In the genomic region with DNA sequence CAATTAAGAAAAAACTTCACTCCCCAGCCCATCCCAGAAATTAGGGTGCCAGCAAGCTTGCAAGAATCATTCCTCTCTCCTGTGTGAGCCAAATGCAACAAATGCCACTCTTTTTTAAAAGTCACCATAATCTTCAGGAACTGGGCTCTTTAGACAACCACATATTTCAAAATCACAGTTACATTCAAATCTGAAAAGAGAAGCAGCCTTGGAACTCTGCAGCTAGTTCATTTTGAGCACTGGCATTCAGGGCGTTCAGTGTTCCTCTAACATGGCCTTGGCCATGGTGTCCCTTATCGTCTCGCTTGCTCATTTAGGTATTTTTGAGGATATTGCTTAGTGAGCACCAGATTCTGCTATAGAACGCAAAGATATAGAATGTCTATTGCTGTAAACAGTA, we compare ENCODE assay signal across 18 mouse cellular contexts. TPM values are rescaled to one million over a fixed set of nuclear protein-coding genes. Genes with fewer than 3 reads are reported as not detected.
A peak's percentile ranks its signal among the peaks of the same experiment; 100 is the strongest.
DNase-seq lines count a peak whose midpoint lies in the region; ATAC-seq lines count a peak whose summit lies in the region.
"Had no signal": no experiment of that assay in that cellular context is flagged by ENCODE, and none has a peak within 500 bp of the region (broad histone marks: within the 10 kb centered on the region; RNA-seq: fewer than 3 reads in every experiment).

No protein-coding gene starts in this region.

- ATAC-seq in granulocyte monocyte progenitor cell, adult 5-6 weeks (replicated peaks; ENCODE audit: poor library complexity, severe bottlenecking): peak; percentile 58
- peak; percentile 42; the same call in 1 of the 2 replicates for ATAC-seq in megakaryocyte progenitor cell, adult 5-6 weeks (replicated peaks; ENCODE audit: poor library complexity)
- ATAC-seq: CD4-positive, CD25-positive, alpha-beta regulatory T cell, adult 4 months; forebrain, embryonic 14.5 days; forebrain, embryonic 16.5 days had no signal

- no peak for DNase-seq in lung, postnatal 36 days
- no peak for DNase-seq in spleen, postnatal 10 days (ENCODE audit: low spot score in 2 of 2)
- DNase-seq in layer of hippocampus, postnatal 10 days (ENCODE audit: low spot score in 2 of 2): no peak
- DNase-seq: adrenal gland, adult 2 months; adrenal gland, postnatal 10 days; adrenal gland, postnatal 25 days; B cell, adult 2 months; cerebellum, adult 11 months; cerebellum, adult 18-20 months; cerebellum, adult 8-10 months; cerebellum, adult 9-11 months; cerebellum, postnatal 36 days; embryo, embryonic 11 days had no signal

RNA-seq across cellular contexts. Expression of a gene that starts 4.1 kb away (rescaled TPM):
- total RNA-seq in granulocyte monocyte progenitor cell, adult 5-6 weeks (2014; fragmentation: Nextera tagmentation): 18.1 and 23.9 TPM in 2 replicates
- total RNA-seq in granulocyte monocyte progenitor cell, adult 5-6 weeks (2017): 32.4 and 37.0 TPM in 2 replicates
- 18.1 and 20.8 TPM in 2 replicates for total RNA-seq in megakaryocyte progenitor cell, adult 5-6 weeks (2015)
- 24.5 and 24.9 TPM in 2 replicates for total RNA-seq in megakaryocyte progenitor cell, adult 5-6 weeks (2017)
- total RNA-seq in layer of hippocampus, postnatal 10 days (2021): not detected
- total RNA-seq: adrenal gland, postnatal 25 days had no signal

Comparison
In these comparisons a context has a peak if more than half of its experiments do, and no peak if none do; other contexts are left out.
1. RNA of a gene that starts 4.1 kb away (total RNA-seq): 18.1 to 37.0 TPM in granulocyte monocyte progenitor cell, adult 5-6 weeks and 18.1 to 24.9 TPM in megakaryocyte progenitor cell, adult 5-6 weeks; not detected in layer of hippocampus, postnatal 10 days; every median in the first group is over 10 times any median in the second.